Comparison of ENCODE assay signal across 22 mouse cellular contexts in the genomic region with DNA sequence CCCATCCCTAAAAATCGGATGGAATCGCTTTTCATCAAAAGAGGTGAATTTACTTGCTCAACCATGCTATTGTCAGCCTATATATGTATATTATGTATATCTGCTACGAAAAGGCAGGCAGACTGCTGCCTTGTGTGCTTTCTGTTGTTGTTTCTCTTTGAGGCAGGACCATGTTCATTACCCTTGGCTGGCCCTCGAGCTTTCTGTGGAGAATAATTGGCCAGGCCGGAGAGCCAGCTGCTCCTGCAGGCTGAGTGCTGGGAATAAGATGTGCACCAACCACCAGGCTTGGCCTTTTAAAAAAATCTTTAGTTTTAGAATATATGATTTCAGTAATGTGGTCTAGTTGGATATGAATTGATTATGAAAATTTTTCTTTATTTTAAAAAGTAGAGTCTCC. TPM values are rescaled to one million over a fixed set of nuclear protein-coding genes. Genes with fewer than 3 reads are reported as not detected.
DNase-seq lines count a peak whose midpoint lies in the region; ATAC-seq lines count a peak whose summit lies in the region.
"Had no signal": no experiment of that assay in that cellular context is flagged by ENCODE, and none has a peak within 500 bp of the region (broad histone marks: within the 10 kb centered on the region; RNA-seq: fewer than 3 reads in every experiment).

No protein-coding gene starts in this region.

- no peaks in the 10 kb centered on the region for H3K9me3 ChIP-seq in liver, embryonic 11.5 days (ENCODE audit: control insufficient read depth, low read length)
- H3K9me3 ChIP-seq: embryonic facial prominence, embryonic 15.5 days; heart, embryonic 10.5 days; limb, embryonic 10.5 days; midbrain, embryonic 10.5 days had no signal

- no peak overlapping the region for H3K27ac ChIP-seq in liver, embryonic 11.5 days (ENCODE audit: low read depth, low read length)
- H3K27ac ChIP-seq: embryonic facial prominence, embryonic 15.5 days; gastrocnemius, adult 2 months; heart, embryonic 10.5 days; kidney, postnatal 0 days; limb, embryonic 10.5 days; midbrain, embryonic 10.5 days had no signal

- H3K4me1 ChIP-seq in liver, embryonic 11.5 days (replicated peaks; ENCODE audit: control insufficient read depth, insufficient read depth, low read length): no peaks in the 10 kb centered on the region
- H3K4me1 ChIP-seq: embryonic facial prominence, embryonic 15.5 days; limb, embryonic 10.5 days had no signal

- 81% methylated on average over 5 of the region's 5 CpGs for WGBS in liver, embryonic 11.5 days

- H3K4me3 ChIP-seq in liver, embryonic 11.5 days (ENCODE audit: low read depth, low read length): no peak overlapping the region
- H3K4me3 ChIP-seq: embryonic facial prominence, embryonic 15.5 days; gastrocnemius, adult 2 months; heart, embryonic 10.5 days; limb, embryonic 10.5 days; midbrain, embryonic 10.5 days; myocyte had no signal

- no peak overlapping the region for H3K4me2 ChIP-seq in liver, embryonic 11.5 days
- H3K4me2 ChIP-seq: embryonic facial prominence, embryonic 15.5 days had no signal

- H3K27me3 ChIP-seq in liver, embryonic 11.5 days (replicated peaks; ENCODE audit: control insufficient read depth, insufficient read depth, low read length): no peaks in the 10 kb centered on the region
- H3K27me3 ChIP-seq: embryonic facial prominence, embryonic 15.5 days had no signal

- peak; percentile 50 to 53 for DNase-seq in cerebellum, postnatal 14 days
- no peak for DNase-seq in cerebellum, adult 9-10 months
- peak; percentile 35 for DNase-seq in heart, adult 11 months
- DNase-seq in heart, adult 18-20 months: no peak
- peak; percentile 7 for DNase-seq in liver, embryonic 11.5 days (ENCODE audit: low spot score)
- no peak for DNase-seq in liver
- DNase-seq in brain, adult 2 months (ENCODE audit: low read depth, low spot score): peak; percentile 41
- DNase-seq: adrenal gland, postnatal 10 days; gastrocnemius, adult 2 months; heart, postnatal 4 days; kidney, adult 18-20 months; liver, postnatal 0 days; thymus, adult 18-20 months; thymus, postnatal 36 days had no signal

- no peaks in the 10 kb centered on the region for H3K36me3 ChIP-seq in liver, embryonic 11.5 days (ENCODE audit: control insufficient read depth, insufficient read depth, low read length)
- H3K36me3 ChIP-seq: embryonic facial prominence, embryonic 15.5 days; heart, embryonic 10.5 days; limb, embryonic 10.5 days; midbrain, embryonic 10.5 days had no signal

- H3K9ac ChIP-seq in liver, embryonic 11.5 days (ENCODE audit: low read depth, low read length): no peak overlapping the region
- H3K9ac ChIP-seq: embryonic facial prominence, embryonic 15.5 days; liver, postnatal 0 days had no signal

- no peak for ATAC-seq in liver, embryonic 11.5 days (replicated peaks; ENCODE audit: low FRiP score)
- ATAC-seq: inflammation-experienced regulatory T-cells, adult 6 months; liver, postnatal 0 days; lung, postnatal 0 days had no signal

RNA-seq across cellular contexts. Expression of gene Myo6, which starts 19.3 kb away (rescaled TPM):
- total RNA-seq in heart, adult 18-20 months (2021): 10 to 100 TPM; 10.5 to 10.8 TPM
- 7.5 and 8.2 TPM in 2 replicates for polyA plus RNA-seq in liver, embryonic 11.5 days (2014; fragmentation: Nextera tagmentation; extraction: Ambion mirVana)

Comparison
In these comparisons a context has a peak if more than half of its experiments do, and no peak if none do; other contexts are left out.
1. DNase-seq: peak in cerebellum, postnatal 14 days (2 of 2), heart, adult 11 months (single experiment), liver, embryonic 11.5 days (single experiment) and brain, adult 2 months (single experiment); none in cerebellum, adult 9-10 months (single experiment), heart, adult 18-20 months (0 of 2) and liver (single experiment).